Mouse (Mus musculus): ENCODE data around the gene Rbpj. TPM values are rescaled to one million over a fixed set of nuclear protein-coding genes. Genes with fewer than 3 reads are reported as not detected.

The Rbpj gene
- total and polyA plus RNA-seq, 2 experiments from 2014 or later: 12.6 to 22.0 TPM

DNA sequence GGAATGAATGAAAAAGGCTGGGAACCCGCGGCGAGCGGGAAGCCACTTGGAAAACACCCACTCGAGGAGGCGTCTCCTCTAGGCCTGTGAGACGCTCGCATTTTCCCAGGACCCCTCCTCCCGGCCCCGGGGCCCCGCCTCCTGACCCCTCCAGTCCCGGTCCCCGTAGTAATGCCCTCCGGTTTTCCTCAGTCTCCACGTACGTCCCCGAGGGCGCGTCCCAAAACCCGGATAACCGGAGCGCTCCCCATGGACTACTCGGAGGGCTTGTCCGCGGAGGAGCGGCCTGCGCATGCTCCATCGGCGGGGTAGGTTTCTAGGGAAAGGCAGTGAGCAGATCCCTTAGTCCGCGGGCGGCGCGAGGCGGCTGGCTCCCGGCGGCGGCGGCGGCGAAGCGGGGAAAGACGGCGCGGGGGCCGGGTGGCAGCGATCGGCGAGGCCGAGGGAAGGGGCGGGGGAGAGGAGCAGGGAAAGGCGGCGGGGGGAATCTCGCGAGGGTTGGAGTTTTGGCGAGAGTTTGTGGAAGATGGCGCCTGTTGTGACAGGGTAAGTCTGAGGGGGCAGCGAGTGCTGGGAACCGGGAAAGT lies 124.3 kb downstream of the Rbpj start:
- peak; percentile 85; the same call in 1 of the 2 replicates for TF ChIP-seq EP300 (IDR thresholded peaks at IDR 0.05; ENCODE audit: low read depth)
- TF ChIP-seq CTCF (IDR thresholded peaks at IDR 0.05; ENCODE audit: low read depth): no peak
- peak overlapping the region; percentile 98 for H3K27ac ChIP-seq (ENCODE audit: low read depth)
- DNase-seq (ENCODE audit: low spot score): peak; percentile 98
- peak overlapping the region; percentile 99 for H3K4me2 ChIP-seq (ENCODE audit: low read depth, low read length)
- H3K36me3 ChIP-seq (replicated peaks; ENCODE audit: control insufficient read depth, insufficient read depth, low read length): no peaks in the 10 kb centered on the region
- ATAC-seq (ENCODE audit: insufficient read depth, low read depth): peak; percentile 86
- H3K9me3 ChIP-seq (replicated peaks; ENCODE audit: control insufficient read depth, low read length): no peaks in the 10 kb centered on the region
- no peaks in the 10 kb centered on the region for H3K27me3 ChIP-seq (ENCODE audit: control insufficient read depth, insufficient read depth, low read length)
- peak overlapping the region; percentile 89 for H3K4me3 ChIP-seq (ENCODE audit: low read depth, low read length)
- WGBS: 1% methylated on average over 55 of the region's 59 CpGs
- H3K4me1 ChIP-seq (ENCODE audit: control insufficient read depth, insufficient read depth): peaks cover 10% of the 10 kb centered on the region; the same call in 1 of the 2 replicates
- peak overlapping the region; percentile 96 for H3K9ac ChIP-seq (replicated peaks; ENCODE audit: low read depth, low read length)

DNA sequence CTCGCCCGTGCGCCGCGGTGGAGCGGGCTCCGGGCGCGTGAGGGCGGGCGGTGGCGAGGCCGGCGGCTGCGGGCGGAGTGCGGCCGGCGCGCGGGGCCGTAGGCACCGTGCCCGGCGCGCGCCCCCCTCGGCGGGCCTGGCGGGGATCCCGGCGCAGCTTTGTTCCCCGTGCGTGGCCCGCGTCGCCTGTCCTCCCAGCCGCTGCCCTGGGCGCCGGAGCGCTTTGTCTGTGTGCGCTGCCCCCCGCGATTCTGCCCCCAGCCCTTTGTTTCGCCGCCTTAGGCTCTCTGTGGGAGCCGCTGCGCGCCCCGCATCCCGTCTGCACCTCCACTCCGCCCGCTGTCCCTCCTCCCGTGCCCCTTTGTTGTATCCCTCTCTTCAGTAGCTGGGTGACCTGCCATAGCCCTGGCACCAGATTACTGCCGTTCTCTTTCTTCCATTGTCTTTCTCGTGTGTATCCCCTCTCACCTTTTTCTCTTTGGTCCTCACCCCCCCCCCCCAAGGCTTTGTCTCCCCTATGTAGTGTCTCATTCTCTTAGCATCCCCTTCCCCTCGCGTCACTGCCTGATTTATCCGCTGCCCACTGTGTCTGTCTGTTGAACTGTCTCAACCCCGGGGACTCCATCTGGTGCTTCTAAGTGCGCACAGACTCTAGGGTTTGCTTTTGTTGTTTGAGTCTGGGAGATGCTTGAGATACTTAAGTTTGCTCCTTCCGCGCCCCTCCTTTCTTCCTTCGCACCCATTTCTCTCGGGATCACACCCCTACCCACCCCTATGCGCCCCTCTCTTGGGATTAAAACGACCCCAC lies 125.1 kb downstream of the Rbpj start:
- ATAC-seq (ENCODE audit: insufficient read depth, low read depth): no peak; the same call in 1 of the 2 replicates
- peak overlapping the region; percentile 98 for H3K27ac ChIP-seq (ENCODE audit: low read depth)
- DNase-seq (ENCODE audit: low spot score): peak; percentile 39
- no peaks in the 10 kb centered on the region for H3K36me3 ChIP-seq (replicated peaks; ENCODE audit: control insufficient read depth, insufficient read depth, low read length)
- peak overlapping the region; percentile 99 for H3K4me2 ChIP-seq (ENCODE audit: low read depth, low read length)
- WGBS: under 1% methylated on average over 35 of the region's 67 CpGs
- TF ChIP-seq CTCF (IDR thresholded peaks at IDR 0.05; ENCODE audit: low read depth): no peak
- H3K4me3 ChIP-seq (ENCODE audit: low read depth, low read length): peak overlapping the region; percentile 89
- H3K27me3 ChIP-seq (ENCODE audit: control insufficient read depth, insufficient read depth, low read length): no peaks in the 10 kb centered on the region
- H3K4me1 ChIP-seq (ENCODE audit: control insufficient read depth, insufficient read depth): peaks cover 10% of the 10 kb centered on the region; the same call in 1 of the 2 replicates
- H3K9ac ChIP-seq (replicated peaks; ENCODE audit: low read depth, low read length): peak overlapping the region; percentile 96
- H3K9me3 ChIP-seq (replicated peaks; ENCODE audit: control insufficient read depth, low read length): no peaks in the 10 kb centered on the region

DNA sequence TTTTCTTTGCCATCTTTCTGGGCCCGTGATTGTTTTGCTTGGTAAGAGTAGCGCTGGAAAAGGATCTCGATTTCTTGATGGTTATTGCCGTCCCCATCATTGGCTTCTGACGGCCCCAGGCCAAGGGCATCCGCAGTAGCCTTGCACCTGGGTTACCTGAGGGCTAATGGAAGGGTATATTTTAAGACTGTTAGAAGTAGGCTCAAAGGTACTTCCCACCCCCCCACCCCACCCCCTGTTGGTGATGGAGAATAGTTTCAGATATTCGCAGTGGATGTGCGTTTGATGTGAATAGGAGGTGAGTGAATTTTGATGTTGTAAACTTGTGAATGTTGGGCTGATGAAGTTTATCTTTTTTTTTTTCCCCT lies 125.7 kb downstream of the Rbpj start:
- Histone ChIP-seq H3K36me3 (replicated peaks; ENCODE audit: control insufficient read depth, insufficient read depth, low read length) (no peaks in the 10 kb centered on the region), H3K4me1 (ENCODE audit: control insufficient read depth, insufficient read depth) (peaks cover 10% of the 10 kb centered on the region; the same call in 1 of the 2 replicates), H3K27ac (ENCODE audit: low read depth) (peak overlapping the region; percentile 98), H3K4me3 (ENCODE audit: low read depth, low read length) (peak overlapping the region; percentile 89), H3K27me3 (ENCODE audit: control insufficient read depth, insufficient read depth, low read length) (no peaks in the 10 kb centered on the region), H3K4me2 (ENCODE audit: low read depth, low read length) (peak overlapping the region; percentile 99), H3K9me3 (replicated peaks; ENCODE audit: control insufficient read depth, low read length) (no peaks in the 10 kb centered on the region), H3K9ac (replicated peaks; ENCODE audit: low read depth, low read length) (peak overlapping the region; percentile 96)
- ATAC-seq (ENCODE audit: insufficient read depth, low read depth) (no peak), DNase-seq (ENCODE audit: low spot score) (no peak)
- TF ChIP-seq CTCF (IDR thresholded peaks at IDR 0.05; ENCODE audit: low read depth) (no peak), EP300 (IDR thresholded peaks at IDR 0.05; ENCODE audit: low read depth) (no peak)
- WGBS: 7% methylated on average over 8 of the region's 8 CpGs

DNA sequence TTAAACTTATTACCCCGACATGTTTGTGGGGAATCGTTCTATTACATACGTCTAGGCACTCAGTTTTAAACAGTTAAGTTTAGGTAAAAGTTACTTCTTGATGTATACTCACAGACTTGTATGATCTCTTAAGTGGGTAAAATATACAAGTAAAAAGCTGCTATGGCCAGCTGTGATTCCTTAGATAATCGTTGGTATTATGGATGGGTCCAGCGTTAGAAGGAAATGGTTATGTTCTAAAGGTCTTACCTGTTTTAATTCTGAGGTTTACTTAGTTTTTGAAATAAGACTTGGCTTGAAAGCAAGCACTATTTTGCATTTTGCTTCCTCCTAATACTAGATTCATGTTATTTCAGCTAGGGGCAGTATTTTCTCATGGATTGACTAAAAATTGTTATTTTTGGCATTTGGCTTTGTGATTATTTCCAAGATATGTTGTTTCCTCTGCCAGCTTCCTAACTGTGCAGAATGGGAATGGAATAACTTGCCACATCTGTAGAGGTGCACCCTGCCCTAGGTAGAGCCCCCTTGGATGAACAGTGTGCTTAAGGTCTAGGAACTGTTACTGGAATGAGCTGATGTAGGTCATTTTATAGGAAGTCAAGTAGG lies 127.2 kb downstream of the Rbpj start:
- no peak for ATAC-seq (ENCODE audit: insufficient read depth, low read depth)
- H3K36me3 ChIP-seq (replicated peaks; ENCODE audit: control insufficient read depth, insufficient read depth, low read length): no peaks in the 10 kb centered on the region
- DNase-seq (ENCODE audit: low spot score): no peak
- H3K27ac ChIP-seq (ENCODE audit: low read depth): no peak overlapping the region
- 68% methylated on average over 5 of the region's 5 CpGs for WGBS
- H3K4me3 ChIP-seq (ENCODE audit: low read depth, low read length): no peak overlapping the region
- H3K9ac ChIP-seq (replicated peaks; ENCODE audit: low read depth, low read length): no peak overlapping the region
- TF ChIP-seq CTCF (IDR thresholded peaks at IDR 0.05; ENCODE audit: low read depth) (no peak), EP300 (IDR thresholded peaks at IDR 0.05; ENCODE audit: low read depth) (no peak)
- H3K4me1 ChIP-seq (ENCODE audit: control insufficient read depth, insufficient read depth): peaks cover 10% of the 10 kb centered on the region; the same call in 1 of the 2 replicates
- H3K4me2 ChIP-seq (ENCODE audit: low read depth, low read length): peak overlapping the region; percentile 99; the same call in 1 of the 2 replicates
- no peaks in the 10 kb centered on the region for H3K27me3 ChIP-seq (ENCODE audit: control insufficient read depth, insufficient read depth, low read length)
- no peaks in the 10 kb centered on the region for H3K9me3 ChIP-seq (replicated peaks; ENCODE audit: control insufficient read depth, low read length)

DNA sequence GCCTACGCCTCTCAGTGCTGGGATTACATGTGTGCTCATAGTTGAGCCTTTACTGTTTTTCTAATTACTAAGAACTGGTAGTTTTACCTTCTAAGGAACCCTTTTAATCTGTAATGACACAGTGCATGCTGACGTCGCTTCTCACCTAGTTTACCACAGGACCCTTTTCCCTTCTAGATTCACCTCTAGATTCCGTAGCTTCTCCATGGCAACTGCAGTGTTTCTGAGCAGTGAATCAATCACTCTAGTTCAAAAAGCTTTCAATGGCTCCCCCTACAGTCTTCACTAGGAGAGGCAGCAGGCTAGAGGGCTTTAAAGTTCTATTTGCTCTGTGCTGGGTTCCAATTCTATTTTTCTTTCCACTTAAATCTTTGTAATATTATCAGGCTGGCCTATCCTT lies 128.3 kb downstream of the Rbpj start:
- no peaks in the 10 kb centered on the region for H3K27me3 ChIP-seq (ENCODE audit: control insufficient read depth, insufficient read depth, low read length)
- H3K36me3 ChIP-seq (replicated peaks; ENCODE audit: control insufficient read depth, insufficient read depth, low read length): no peaks in the 10 kb centered on the region
- no peak overlapping the region for H3K4me3 ChIP-seq (ENCODE audit: low read depth, low read length)
- H3K9ac ChIP-seq (replicated peaks; ENCODE audit: low read depth, low read length): no peak overlapping the region
- H3K9me3 ChIP-seq (replicated peaks; ENCODE audit: control insufficient read depth, low read length): no peaks in the 10 kb centered on the region
- DNase-seq (ENCODE audit: low spot score) (peak; percentile 33), ATAC-seq (ENCODE audit: insufficient read depth, low read depth) (no peak)
- TF ChIP-seq EP300 (IDR thresholded peaks at IDR 0.05; ENCODE audit: low read depth) (no peak), CTCF (IDR thresholded peaks at IDR 0.05; ENCODE audit: low read depth) (peak; percentile 60)
- 30% methylated on average over 4 of the region's 4 CpGs for WGBS
- no peak overlapping the region for H3K27ac ChIP-seq (ENCODE audit: low read depth)
- H3K4me1 ChIP-seq (ENCODE audit: control insufficient read depth, insufficient read depth): peaks cover 10% of the 10 kb centered on the region; the same call in 1 of the 2 replicates
- no peak overlapping the region for H3K4me2 ChIP-seq (ENCODE audit: low read depth, low read length)
